Mouse (Mus musculus): ENCODE results near the gene Gm9736. TPM values are rescaled to one million over a fixed set of nuclear protein-coding genes. Genes with fewer than 3 reads are reported as not detected.
"Not testable (repeated sequence)": the region's sequence is repeated elsewhere in the genome, so short reads cannot be mapped to it uniquely, and the experiment has no call there.

Gm9736 gene
- polyA plus RNA-seq, 1 experiment from 2014 or later = not detected

DNA sequence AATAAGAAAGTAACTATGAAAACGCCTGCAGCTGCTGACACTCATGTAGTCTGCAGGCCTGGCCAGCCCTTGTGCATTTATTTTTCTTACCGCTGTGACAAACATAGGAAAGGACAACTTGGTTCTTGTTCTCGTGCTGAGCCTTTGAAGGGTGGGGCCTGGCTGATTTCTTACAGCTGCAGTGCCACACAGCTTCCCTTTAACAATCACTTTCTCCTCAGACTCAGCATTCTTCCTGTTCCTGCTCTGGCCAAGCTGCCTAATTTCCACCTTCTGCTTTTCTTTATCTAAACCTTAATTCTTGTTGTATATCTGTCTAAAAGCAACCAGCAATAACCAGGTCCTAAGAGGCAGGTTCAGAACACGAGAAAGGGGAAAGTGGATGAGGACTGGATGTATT is 37.4 kb downstream of the Gm9736 start:
- no peak overlapping the region for H3K4me3 ChIP-seq
- no peaks in the 10 kb centered on the region for H3K9me3 ChIP-seq
- 72% methylated on average over 4 of the region's 4 CpGs for WGBS
- no peaks in the 10 kb centered on the region for H3K4me1 ChIP-seq
- no peak for ATAC-seq (replicated peaks)
- H3K36me3 ChIP-seq (replicated peaks) = no peaks in the 10 kb centered on the region
- no peak overlapping the region for H3K4me2 ChIP-seq
- no peak overlapping the region for H3K27ac ChIP-seq
- no peak overlapping the region for H3K9ac ChIP-seq
- H3K27me3 ChIP-seq (replicated peaks) = no peaks in the 10 kb centered on the region

DNA sequence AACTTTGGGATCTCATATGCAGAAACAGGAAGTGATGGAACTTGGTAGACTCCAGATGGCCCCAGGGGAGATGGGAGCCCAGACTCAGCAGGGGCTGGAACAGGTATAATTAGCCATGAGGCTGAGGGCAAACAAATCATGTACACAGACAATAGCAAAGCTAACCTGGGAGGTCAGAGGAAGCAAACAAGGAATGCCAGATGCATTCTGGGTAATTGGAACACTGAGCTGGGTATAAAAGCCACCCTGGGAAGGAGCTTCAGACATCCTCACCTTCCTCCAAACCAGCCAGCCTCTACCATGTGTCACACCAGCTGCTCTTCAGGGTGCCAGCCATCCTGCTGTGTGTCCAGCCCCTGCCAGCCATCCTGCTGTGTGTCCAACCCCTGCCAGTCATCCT is 40.0 kb downstream of the Gm9736 start, which contains the start of gene Gm10024:
Gene Gm10024, plus strand, starts transcription at position 301 of the 400 bp plus-strand sequence.
- H3K4me2 ChIP-seq; ATAC-seq (replicated peaks); H3K4me1 ChIP-seq; H3K27me3 ChIP-seq (replicated peaks); H3K9ac ChIP-seq; H3K4me3 ChIP-seq; H3K27ac ChIP-seq; H3K36me3 ChIP-seq (replicated peaks); H3K9me3 ChIP-seq: not testable (repeated sequence)

DNA sequence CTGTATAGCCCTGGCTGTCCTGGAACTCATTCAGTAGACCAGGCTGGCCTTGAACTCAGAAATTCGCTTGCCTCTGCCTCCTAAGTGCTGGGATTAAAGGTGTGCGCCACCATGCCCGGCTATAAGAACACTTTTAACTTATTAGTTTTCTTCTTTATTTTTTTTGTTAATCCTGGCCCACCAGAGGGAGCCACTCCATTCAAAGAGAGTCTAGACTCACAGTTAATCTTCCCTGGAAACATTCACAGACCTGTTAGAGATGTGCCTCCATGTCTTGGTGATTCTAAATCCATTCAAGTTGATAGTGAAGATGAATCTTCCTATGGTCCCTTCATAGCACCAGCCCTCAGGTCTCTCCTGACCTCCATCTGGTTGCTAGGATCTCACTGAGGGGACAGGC is 41.3 kb downstream of the Gm9736 start:
- H3K27me3 ChIP-seq (replicated peaks) = no peaks in the 10 kb centered on the region
- H3K9ac ChIP-seq = no peak overlapping the region
- H3K27ac ChIP-seq = no peak overlapping the region
- no peak overlapping the region for H3K4me3 ChIP-seq
- H3K4me1 ChIP-seq = no peaks in the 10 kb centered on the region
- no peaks in the 10 kb centered on the region for H3K36me3 ChIP-seq (replicated peaks)
- H3K9me3 ChIP-seq = no peaks in the 10 kb centered on the region
- 78% methylated on average over 3 of the region's 3 CpGs for WGBS
- no peak for ATAC-seq (replicated peaks)
- no peak overlapping the region for H3K4me2 ChIP-seq

DNA sequence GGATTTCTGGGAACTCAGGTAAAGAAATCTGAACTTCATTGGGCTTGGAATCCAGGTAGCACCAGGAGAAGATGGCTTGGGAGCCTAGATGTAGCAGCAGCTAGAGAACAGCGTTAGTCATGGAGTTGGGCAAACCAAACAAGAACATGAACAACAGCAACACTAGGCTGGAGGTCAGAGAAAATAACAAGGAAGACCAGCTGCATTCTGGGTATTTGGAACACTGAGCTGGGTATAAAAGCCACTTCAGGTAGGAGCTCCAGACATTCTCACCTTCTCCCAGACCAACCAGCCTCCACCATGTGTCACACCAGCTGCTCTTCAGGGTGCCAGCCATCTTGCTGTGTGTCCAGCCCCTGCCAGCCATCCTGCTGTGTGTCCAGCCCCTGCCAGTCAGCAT is 44.8 kb downstream of the Gm9736 start, which contains the start of gene Gm10272:
Gene Gm10272, plus strand, starts transcription at position 301 of the 400 bp plus-strand sequence.
- no peak within 1 kb of the TSS for H3K9ac ChIP-seq
- no peaks in the 10 kb centered on the region for H3K36me3 ChIP-seq (replicated peaks)
- no peak for ATAC-seq (replicated peaks)
- H3K9me3 ChIP-seq = no peaks in the 10 kb centered on the region
- no peaks in the 10 kb centered on the region for H3K27me3 ChIP-seq (replicated peaks)
- WGBS = 92% methylated on average over 1 of the region's 1 CpGs
- H3K4me2 ChIP-seq = no peak within 1 kb of the TSS
- H3K27ac ChIP-seq = no peak within 1 kb of the TSS
- H3K4me3 ChIP-seq = no peak within 1 kb of the TSS
- no peaks in the 10 kb centered on the region for H3K4me1 ChIP-seq

Other genes with a start within 250 kb of the Gm9736 start
- 48.0 and 52.8 TPM in 2 replicates for gene Fam207a, start 235.6 kb downstream of the Gm9736 start, polyA plus RNA-seq (2015; fragmentation: Nextera tagmentation; extraction: Ambion mirVana)
- gene Itgb2, start 221.1 kb downstream of the Gm9736 start, polyA plus RNA-seq (2015; fragmentation: Nextera tagmentation; extraction: Ambion mirVana) = 0.81 and 0.87 TPM in 2 replicates
- 68.6 and 72.0 TPM in 2 replicates for gene Pttg1ip, start 169.6 kb downstream of the Gm9736 start, polyA plus RNA-seq (2015; fragmentation: Nextera tagmentation; extraction: Ambion mirVana)
- gene Sumo3, start 145.3 kb downstream of the Gm9736 start, polyA plus RNA-seq (2015; fragmentation: Nextera tagmentation; extraction: Ambion mirVana) = 308 and 325 TPM in 2 replicates
- gene Gm49325, start 145.2 kb downstream of the Gm9736 start, polyA plus RNA-seq (2015; fragmentation: Nextera tagmentation; extraction: Ambion mirVana) = 2.5 TPM in 1 of 2 replicates, not detected in the other
- 91.1 and 97.2 TPM in 2 replicates for gene Ube2g2, start 129.1 kb downstream of the Gm9736 start, polyA plus RNA-seq (2015; fragmentation: Nextera tagmentation; extraction: Ambion mirVana)
- 1.5 and 1.7 TPM in 2 replicates for gene Tspear, start 64.8 kb downstream of the Gm9736 start, polyA plus RNA-seq (2015; fragmentation: Nextera tagmentation; extraction: Ambion mirVana)
- not detected in 2 replicates for gene Gm19402, start 60.6 kb downstream of the Gm9736 start, polyA plus RNA-seq (2015; fragmentation: Nextera tagmentation; extraction: Ambion mirVana)
- gene Gm9508, start 54.1 kb downstream of the Gm9736 start, polyA plus RNA-seq (2015; fragmentation: Nextera tagmentation; extraction: Ambion mirVana) = not detected in 2 replicates
- not detected in 2 replicates for gene Gm10272, start 44.7 kb downstream of the Gm9736 start, polyA plus RNA-seq (2015; fragmentation: Nextera tagmentation; extraction: Ambion mirVana)
- not detected in 2 replicates for gene Gm10024, start 39.9 kb downstream of the Gm9736 start, polyA plus RNA-seq (2015; fragmentation: Nextera tagmentation; extraction: Ambion mirVana)
- not detected in 2 replicates for gene Gm10142, start 35.5 kb downstream of the Gm9736 start, polyA plus RNA-seq (2015; fragmentation: Nextera tagmentation; extraction: Ambion mirVana)
- gene Krtap12-1, start 30.8 kb downstream of the Gm9736 start, polyA plus RNA-seq (2015; fragmentation: Nextera tagmentation; extraction: Ambion mirVana) = not detected in 2 replicates
- gene Gm10100, start 24.9 kb downstream of the Gm9736 start, polyA plus RNA-seq (2015; fragmentation: Nextera tagmentation; extraction: Ambion mirVana) = not detected in 2 replicates
- gene Gm18596, start 8.7 kb downstream of the Gm9736 start, polyA plus RNA-seq (2015; fragmentation: Nextera tagmentation; extraction: Ambion mirVana) = not detected in 2 replicates
- not detected in 2 replicates for gene Gm3233, start 8.3 kb upstream of the Gm9736 start, polyA plus RNA-seq (2015; fragmentation: Nextera tagmentation; extraction: Ambion mirVana)
- not detected in 2 replicates for gene Gm3238, start 20.0 kb upstream of the Gm9736 start, polyA plus RNA-seq (2015; fragmentation: Nextera tagmentation; extraction: Ambion mirVana)
- not detected in 2 replicates for gene Gm7138, start 25.6 kb upstream of the Gm9736 start, polyA plus RNA-seq (2015; fragmentation: Nextera tagmentation; extraction: Ambion mirVana)
- gene Gm3250, start 31.2 kb upstream of the Gm9736 start, polyA plus RNA-seq (2015; fragmentation: Nextera tagmentation; extraction: Ambion mirVana) = not detected in 2 replicates
- not detected in 2 replicates for gene Gm7137, start 36.8 kb upstream of the Gm9736 start, polyA plus RNA-seq (2015; fragmentation: Nextera tagmentation; extraction: Ambion mirVana)
- gene Gm9639, start 43.7 kb upstream of the Gm9736 start, polyA plus RNA-seq (2015; fragmentation: Nextera tagmentation; extraction: Ambion mirVana) = not detected in 2 replicates
- not detected in 2 replicates for gene Gm19668, start 47.8 kb upstream of the Gm9736 start, polyA plus RNA-seq (2015; fragmentation: Nextera tagmentation; extraction: Ambion mirVana)
- not detected in 2 replicates for gene Gm9507, start 60.5 kb upstream of the Gm9736 start, polyA plus RNA-seq (2015; fragmentation: Nextera tagmentation; extraction: Ambion mirVana)
- gene Gm2696, start 63.3 kb upstream of the Gm9736 start, polyA plus RNA-seq (2015; fragmentation: Nextera tagmentation; extraction: Ambion mirVana) = not detected in 2 replicates
- gene Krtap10-4, start 75.7 kb upstream of the Gm9736 start, polyA plus RNA-seq (2015; fragmentation: Nextera tagmentation; extraction: Ambion mirVana) = not detected in 2 replicates
- not detected in 2 replicates for gene Krtap10-10, start 84.6 kb upstream of the Gm9736 start, polyA plus RNA-seq (2015; fragmentation: Nextera tagmentation; extraction: Ambion mirVana)
- not detected in 2 replicates for gene Gm36176, start 95.4 kb upstream of the Gm9736 start, polyA plus RNA-seq (2015; fragmentation: Nextera tagmentation; extraction: Ambion mirVana)
- not detected in 2 replicates for gene Gm10318, start 101.5 kb upstream of the Gm9736 start, polyA plus RNA-seq (2015; fragmentation: Nextera tagmentation; extraction: Ambion mirVana)
- gene Gm3285, start 110.6 kb upstream of the Gm9736 start, polyA plus RNA-seq (2015; fragmentation: Nextera tagmentation; extraction: Ambion mirVana) = not detected in 2 replicates
- 24.2 and 24.3 TPM in 2 replicates for gene Lrrc3, start 151.2 kb upstream of the Gm9736 start, polyA plus RNA-seq (2015; fragmentation: Nextera tagmentation; extraction: Ambion mirVana)
- gene Trpm2, start 219.2 kb upstream of the Gm9736 start, polyA plus RNA-seq (2015; fragmentation: Nextera tagmentation; extraction: Ambion mirVana) = 3.7 and 6.1 TPM in 2 replicates
- gene 1810043G02Rik, start 227.2 kb upstream of the Gm9736 start, polyA plus RNA-seq (2015; fragmentation: Nextera tagmentation; extraction: Ambion mirVana) = 48.3 and 49.5 TPM in 2 replicates

All from midbrain, embryonic 15.5 days (tissue).